Mouse (Mus musculus) left cerebral cortex, postnatal 10 days (tissue): ENCODE data around the gene Tas2r102. TPM values are rescaled to one million over a fixed set of nuclear protein-coding genes. Genes with fewer than 3 reads are reported as not detected.

Source experiments
- DNase-seq, 2 experiments: peaks; one replicate each; pipeline ENCODE4 v3.0.0; 2021 to 2022; ENCODE audit warnings: low spot score in 2 of 2, mixed read lengths in 1 of 2; ENCODE audit errors: extremely low spot score in 1 of 2
- intact Hi-C: fragments of 180-260 bp; cut with DNase I; formaldehyde crosslinking; loops from one replicate; pipeline ENCODE4 v1.15.1; 2025
- total RNA-seq, 2 experiments: library from RNA; stranded (reverse); gene quantifications; 2 replicates each; pipeline ENCODE4 v1.2.3; 2021

The Tas2r102 gene
- total RNA-seq = not detected

DNA sequence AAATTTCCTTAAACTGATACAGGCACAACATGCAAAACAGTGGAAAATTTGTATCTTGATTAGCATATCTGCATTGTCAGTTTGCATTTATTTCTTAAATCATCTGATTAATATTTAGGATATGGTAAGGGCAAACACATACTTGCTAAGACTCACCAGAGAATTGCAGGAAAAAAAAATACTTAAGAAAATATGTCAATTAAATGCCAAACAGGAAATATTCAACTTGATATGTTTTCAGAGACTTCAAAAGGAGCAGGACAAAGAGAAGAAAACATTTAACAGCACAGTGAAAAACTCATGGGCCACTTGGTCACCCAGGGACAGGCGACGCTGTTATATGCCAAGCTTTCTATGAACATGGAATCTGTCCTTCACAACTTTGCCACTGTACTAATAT, at the start of gene Tas2r102:
TSS of gene Tas2r102 (plus strand) at position 301 of the 400 bp plus-strand sequence.
- DNase-seq = no peak
- intact Hi-C loops = no loop called here

DNA sequence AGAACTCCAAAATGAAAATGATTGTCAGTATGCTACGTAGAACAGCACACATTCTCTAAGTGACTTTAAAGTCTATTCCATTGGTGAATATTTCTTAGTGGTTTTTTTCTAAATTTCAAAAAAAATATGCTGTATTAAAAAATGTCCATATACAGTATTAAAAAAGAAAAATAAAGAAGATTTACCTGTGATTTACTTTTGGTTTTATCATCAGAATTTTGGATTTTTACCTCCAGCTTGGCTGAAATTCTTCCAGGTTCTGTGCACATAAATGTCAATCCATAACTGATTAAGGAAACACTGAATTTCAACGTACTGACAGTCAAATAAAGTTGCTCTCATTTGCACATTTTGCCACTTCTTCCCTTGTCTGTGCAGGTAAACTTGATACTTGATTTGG, 24.0 kb upstream of the Tas2r102 start, which contains the start of gene Tas2r115:
TSS of gene Tas2r115 (minus strand) at position 101 of the 400 bp plus-strand sequence.
- intact Hi-C loops = no loop called here
- DNase-seq = no peak

DNA sequence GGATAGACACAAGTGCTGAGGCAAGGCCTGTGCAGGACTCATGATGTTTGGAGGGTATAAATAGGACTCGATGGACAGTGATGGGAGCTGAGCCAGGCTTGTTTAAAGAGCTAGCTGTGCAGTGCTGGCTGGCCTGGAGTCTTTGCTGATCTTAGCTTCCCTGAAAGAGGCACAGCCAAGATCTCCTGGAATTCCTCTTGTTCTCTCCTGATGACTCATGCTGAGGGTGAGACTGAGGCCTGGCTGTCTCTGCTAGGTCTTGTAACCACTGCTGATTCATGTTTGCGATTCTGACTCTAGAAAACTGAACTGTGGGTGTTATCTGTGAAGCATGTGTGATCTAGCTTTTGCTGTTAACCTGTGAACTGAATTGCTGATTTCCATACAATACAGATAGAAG, 11.7 kb upstream of the Tas2r102 start:
- intact Hi-C loops = no loop called here
- no peak for DNase-seq

DNA sequence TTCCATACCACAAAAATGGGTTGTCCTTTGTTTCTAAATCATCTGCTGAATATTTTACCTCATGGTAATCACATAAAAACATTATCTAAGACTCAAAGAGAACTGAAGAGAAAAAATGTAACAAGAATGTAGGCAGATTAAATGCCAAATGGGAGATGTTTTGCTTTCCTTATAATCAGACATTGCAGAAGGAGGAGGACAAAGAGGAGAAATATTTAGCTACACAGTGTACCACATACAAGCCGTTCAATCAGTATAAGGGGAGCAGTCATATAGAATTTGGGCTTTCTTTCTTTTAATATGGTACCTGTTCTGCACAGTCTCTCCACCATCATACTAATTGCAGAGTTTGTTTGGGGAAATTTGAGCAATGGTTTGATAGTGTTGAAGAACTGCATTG, 7.5 kb upstream of the Tas2r102 start, which contains the start of gene Tas2r124:
TSS of gene Tas2r124 (plus strand) at position 301 of the 400 bp plus-strand sequence.
- intact Hi-C loops = no loop called here
- no peak for DNase-seq

DNA sequence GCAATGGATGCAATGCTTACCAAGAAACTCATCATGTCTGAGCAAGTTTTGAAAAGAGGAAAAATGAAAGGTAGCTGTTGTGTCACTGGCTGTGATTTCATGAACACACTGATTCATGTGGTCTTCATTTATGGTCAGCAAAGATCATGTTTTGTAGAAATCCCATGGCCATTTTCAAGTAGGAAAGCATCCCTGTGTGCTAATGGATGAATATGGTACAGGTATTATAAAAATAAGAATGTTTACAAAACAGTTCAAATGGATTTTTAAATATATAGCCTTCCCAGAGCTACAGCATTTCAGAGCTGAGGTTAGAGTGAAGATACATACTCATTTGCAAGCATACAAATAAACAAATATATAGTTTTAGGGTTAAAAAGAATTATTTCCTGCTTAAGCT, 16.1 kb downstream of the Tas2r102 start, which contains the start of gene Tas2r136:
TSS of gene Tas2r136 (minus strand) at position 101 of the 400 bp plus-strand sequence.
- no peak for DNase-seq
- intact Hi-C loops = no loop called here

DNA sequence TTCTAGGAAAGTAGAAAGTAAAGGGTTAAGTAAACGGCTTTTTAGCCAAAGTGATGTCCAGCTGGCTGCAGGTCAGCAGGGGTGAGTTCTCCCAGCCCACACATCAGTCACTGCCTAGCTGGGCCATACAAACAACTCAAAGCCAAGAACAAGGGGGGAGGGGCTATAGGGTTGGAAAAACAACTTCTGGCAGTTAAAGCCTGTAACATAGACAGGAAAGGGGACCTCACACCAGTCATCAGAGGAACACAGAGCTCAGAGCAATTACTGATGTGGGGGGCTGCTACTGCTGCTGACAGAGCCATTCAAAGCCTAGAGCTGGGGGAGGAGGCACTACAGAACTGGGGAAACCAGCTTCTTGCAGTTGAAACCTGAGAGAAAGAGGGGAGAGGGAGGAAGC, 33.5 kb downstream of the Tas2r102 start:
- intact Hi-C loops = no loop called here
- DNase-seq = no peak

DNA sequence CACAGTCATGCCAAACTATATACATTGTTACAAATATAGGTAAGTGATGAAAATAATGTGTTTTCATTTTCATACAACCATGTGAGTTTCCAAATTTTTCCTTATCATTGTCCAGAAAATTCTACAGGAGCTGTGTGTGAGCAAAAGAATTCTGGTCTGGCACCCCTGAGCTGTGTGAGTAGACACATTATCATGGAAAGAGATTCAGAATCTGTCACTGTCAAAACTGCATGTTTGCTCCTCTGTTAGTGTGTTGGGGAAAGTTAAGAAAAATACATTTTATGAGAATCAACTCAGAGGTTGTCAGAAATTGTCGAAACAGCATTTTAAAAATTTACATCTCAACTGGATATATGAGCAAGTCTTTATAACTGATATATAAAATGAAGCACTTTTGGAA, 40.6 kb downstream of the Tas2r102 start, which contains the start of gene Tas2r117:
TSS of gene Tas2r117 (plus strand) at position 301 of the 400 bp plus-strand sequence.
- intact Hi-C loops = no loop called here
- no peak for DNase-seq

Other genes starting within 250 kb of the Tas2r102 start
- not detected for gene Prh1, start 192.3 kb upstream of the Tas2r102 start, total RNA-seq
- gene Prp2, start 166.2 kb upstream of the Tas2r102 start, total RNA-seq = not detected
- gene A630073D07Rik, start 110.6 kb upstream of the Tas2r102 start, total RNA-seq = not detected
- not detected for gene Tas2r120, start 105.2 kb upstream of the Tas2r102 start, total RNA-seq
- gene Tas2r121, start 61.1 kb upstream of the Tas2r102 start, total RNA-seq = not detected
- gene Tas2r122, start 50.2 kb upstream of the Tas2r102 start, total RNA-seq = not detected
- gene Tas2r115, start 24.1 kb upstream of the Tas2r102 start, total RNA-seq = not detected
- gene Tas2r124, start 7.4 kb upstream of the Tas2r102 start, total RNA-seq = not detected
- gene Tas2r136, start 16.0 kb downstream of the Tas2r102 start, total RNA-seq = not detected
- gene Tas2r117, start 40.7 kb downstream of the Tas2r102 start, total RNA-seq = not detected
- gene Tas2r123, start 85.0 kb downstream of the Tas2r102 start, total RNA-seq = not detected
- not detected for gene Tas2r116, start 93.3 kb downstream of the Tas2r102 start, total RNA-seq
- not detected for gene Tas2r110, start 105.9 kb downstream of the Tas2r102 start, total RNA-seq
- gene Tas2r113, start 130.9 kb downstream of the Tas2r102 start, total RNA-seq = not detected
- gene Tas2r125, start 147.5 kb downstream of the Tas2r102 start, total RNA-seq = not detected
- not detected for gene Tas2r129, start 189.0 kb downstream of the Tas2r102 start, total RNA-seq
- gene Tas2r131, start 195.8 kb downstream of the Tas2r102 start, total RNA-seq = not detected
- not detected for gene Tas2r109, start 218.8 kb downstream of the Tas2r102 start, total RNA-seq